Mouse (Mus musculus) megakaryocyte progenitor cell, adult 5-6 weeks (primary cell): Measurements from ENCODE around the gene Cilp. TPM values are rescaled to one million over a fixed set of nuclear protein-coding genes. Genes with fewer than 3 reads are reported as not detected.
"Not testable (repeated sequence)": the region's sequence is repeated elsewhere in the genome, so short reads cannot be mapped to it uniquely, and the experiment has no call there.

ENCODE experiments used
- ATAC-seq: replicated peaks from 2 replicates; pipeline ENCODE4 v1.8.0; 2016; ENCODE audit warnings: mild to moderate bottlenecking, moderate TSS enrichment, inconsistent platforms; ENCODE audit not compliant: poor library complexity
- total RNA-seq, 2 experiments: library from RNA; stranded (forward) in 1 of 2; stranded (reverse) in 1 of 2; fragments of 157-497, 149-512 nt in 1 of 2; fragments of 200-1000 nt in 1 of 2; gene quantifications; 2 replicates each; pipeline versions ENCODE4 v1.2.3 to v1.2.4; 2015 to 2017

Cilp gene
- not detected in 2 replicates for total RNA-seq (2015)
- total RNA-seq (2017) = not detected in 2 replicates

GRCm38 (mm10) chr9:65264959-65265358 is at the start of gene Cilp:
Cilp (plus strand) TSS chr9:65265180.
- ATAC-seq = no peak

- peak; percentile 71 for ATAC-seq
Measured at GRCm38 (mm10) chr9:65215494-65216126, 49.4 kb upstream of the Cilp start.

- ATAC-seq = 0 out of 2 replicates have a peak, but pooled peaks have one; percentile 15
Measured at GRCm38 (mm10) chr9:65216972-65217371, 48.0 kb upstream of the Cilp start.

- ATAC-seq = peak; percentile 4
Measured at GRCm38 (mm10) chr9:65217661-65218060, 47.3 kb upstream of the Cilp start.

- no peak for ATAC-seq
Measured at GRCm38 (mm10) chr9:65218916-65219315, 46.1 kb upstream of the Cilp start.

GRCm38 (mm10) chr9:65220398-65220797 is 44.6 kb upstream of the Cilp start:
- not testable (repeated sequence) for ATAC-seq

- ATAC-seq = no peak
Measured at GRCm38 (mm10) chr9:65223927-65224326, 41.1 kb upstream of the Cilp start.

GRCm38 (mm10) chr9:65225795-65226194 is 39.2 kb upstream of the Cilp start:
- no peak for ATAC-seq

- ATAC-seq = peak; percentile 46; the same call in 1 of the 2 replicates
Measured at GRCm38 (mm10) chr9:65230250-65230649, 34.7 kb upstream of the Cilp start.

- no peak for ATAC-seq
Measured at GRCm38 (mm10) chr9:65231284-65231683, 33.7 kb upstream of the Cilp start.

GRCm38 (mm10) chr9:65233243-65233985 is 31.6 kb upstream of the Cilp start:
- ATAC-seq = no peak

GRCm38 (mm10) chr9:65234734-65235133 is 30.2 kb upstream of the Cilp start:
- no peak for ATAC-seq

- ATAC-seq = no peak
Measured at GRCm38 (mm10) chr9:65235601-65236000, 29.4 kb upstream of the Cilp start.

- ATAC-seq = no peak
Measured at GRCm38 (mm10) chr9:65237616-65238015, 27.4 kb upstream of the Cilp start.

- no peak for ATAC-seq
Measured at GRCm38 (mm10) chr9:65238191-65238760, 26.7 kb upstream of the Cilp start.

- no peak for ATAC-seq
Measured at GRCm38 (mm10) chr9:65239176-65239575, 25.8 kb upstream of the Cilp start.

- no peak for ATAC-seq
Measured at GRCm38 (mm10) chr9:65239731-65240130, 25.2 kb upstream of the Cilp start.

- ATAC-seq = no peak
Measured at GRCm38 (mm10) chr9:65240587-65240986, 24.4 kb upstream of the Cilp start.

GRCm38 (mm10) chr9:65241973-65242372 is 23.0 kb upstream of the Cilp start:
- ATAC-seq = no peak

GRCm38 (mm10) chr9:65243249-65243648 is 21.7 kb upstream of the Cilp start:
- ATAC-seq = no peak

GRCm38 (mm10) chr9:65244036-65244806 is 20.8 kb upstream of the Cilp start:
- no peak for ATAC-seq
